Mouse (Mus musculus): Measurements from ENCODE around the gene Pemt. TPM values are rescaled to one million over a fixed set of nuclear protein-coding genes. Genes with fewer than 3 reads are reported as not detected.

Gene Pemt
- total RNA-seq, 1 experiment: 17.5 TPM

- DNase-seq (ENCODE audit: low read depth, low spot score): no peak
- in situ Hi-C loops (cut with MboI; ENCODE audit: low sequenced_read_pairs in 2 of 2, unreplicated experiment in 2 of 2): no loop called here
- TF ChIP-seq MAFK (IDR thresholded peaks at IDR 0.05; ENCODE audit: insufficient read depth, low read depth, low read length) (peak; percentile 77), ZNF384 (IDR thresholded peaks at IDR 0.05; ENCODE audit: low read depth, low read length) (no peak)
Observed at GRCm38 (mm10) chr11:60065267-60065666, 19.0 kb upstream of the Pemt start.

GRCm38 (mm10) chr11:60061504-60062006, 15.3 kb upstream of the Pemt start:
- Histone ChIP-seq H3K4me3 (ENCODE audit: insufficient read depth in 1 of 2, low read depth in 1 of 2, low read length in 2 of 2, poor library complexity in 1 of 2, severe bottlenecking in 1 of 2) (no peak overlapping the region), H3K36me3 (ENCODE audit: control insufficient read depth, insufficient read depth, low read length, poor library complexity, severe bottlenecking) (no peaks in the 10 kb centered on the region)
- in situ Hi-C loops (cut with MboI; ENCODE audit: low sequenced_read_pairs in 2 of 2, unreplicated experiment in 2 of 2): no loop called here

More at GRCm38 (mm10) chr11:60065267-60065666, 19.0 kb upstream of the Pemt start:
- Histone ChIP-seq H3K4me1 (ENCODE audit: control insufficient read depth in 2 of 2, insufficient read depth in 2 of 2, low read length in 2 of 2, poor library complexity in 1 of 2) (no peaks in the 10 kb centered on the region; a peak in 2 of 4 replicates), H3K4me3 (ENCODE audit: insufficient read depth in 1 of 2, low read depth in 1 of 2, low read length in 2 of 2, poor library complexity in 1 of 2, severe bottlenecking in 1 of 2) (no peak overlapping the region), H3K9me3 (ENCODE audit: control insufficient read depth, insufficient read depth, low read depth, low read length) (no peaks in the 10 kb centered on the region), H3K9ac (ENCODE audit: insufficient read depth, low read depth, low read length, poor library complexity, severe bottlenecking) (no peak overlapping the region), H3K36me3 (ENCODE audit: control insufficient read depth, insufficient read depth, low read length, poor library complexity, severe bottlenecking) (no peaks in the 10 kb centered on the region), H3K27ac (ENCODE audit: insufficient read depth, low read depth, low read length, poor library complexity, severe bottlenecking) (no peak overlapping the region)

GRCm38 (mm10) chr11:60060026-60060425, 13.7 kb upstream of the Pemt start:
- Histone ChIP-seq H3K4me1 (ENCODE audit: control insufficient read depth in 2 of 2, insufficient read depth in 2 of 2, low read length in 2 of 2, poor library complexity in 1 of 2) (peaks cover 0 to 9% of the 10 kb centered on the region in 2 experiments; a peak in 3 of 4 replicates), H3K36me3 (ENCODE audit: control insufficient read depth, insufficient read depth, low read length, poor library complexity, severe bottlenecking) (no peaks in the 10 kb centered on the region), H3K4me3 (ENCODE audit: insufficient read depth in 1 of 2, low read depth in 1 of 2, low read length in 2 of 2, poor library complexity in 1 of 2, severe bottlenecking in 1 of 2) (no peak overlapping the region), H3K9ac (ENCODE audit: insufficient read depth, low read depth, low read length, poor library complexity, severe bottlenecking) (no peak overlapping the region), H3K27ac (ENCODE audit: insufficient read depth, low read depth, low read length, poor library complexity, severe bottlenecking) (no peak overlapping the region), H3K9me3 (ENCODE audit: control insufficient read depth, insufficient read depth, low read depth, low read length) (no peaks in the 10 kb centered on the region)
- in situ Hi-C loops (cut with MboI; ENCODE audit: low sequenced_read_pairs in 2 of 2, unreplicated experiment in 2 of 2): no loop called here
- peak; percentile 36 for DNase-seq (ENCODE audit: low read depth, low spot score)
- TF ChIP-seq ZNF384 (IDR thresholded peaks at IDR 0.05; ENCODE audit: low read depth, low read length) (no peak), ZC3H11A (IDR thresholded peaks at IDR 0.05; ENCODE audit: borderline replicate concordance, low read depth, low read length) (no peak), MAFK (IDR thresholded peaks at IDR 0.05; ENCODE audit: insufficient read depth, low read depth, low read length) (no peak), CHD2 (IDR thresholded peaks at IDR 0.05; ENCODE audit: low read depth, low read length) (no peak), HCFC1 (IDR thresholded peaks at IDR 0.05; ENCODE audit: borderline replicate concordance, insufficient read depth, low read length) (no peak)

More at GRCm38 (mm10) chr11:60061504-60062006, 15.3 kb upstream of the Pemt start:
- Histone ChIP-seq H3K27ac (ENCODE audit: insufficient read depth, low read depth, low read length, poor library complexity, severe bottlenecking) (no peak overlapping the region), H3K4me1 (ENCODE audit: control insufficient read depth in 2 of 2, insufficient read depth in 2 of 2, low read length in 2 of 2, poor library complexity in 1 of 2) (peaks cover 0 to 9% of the 10 kb centered on the region in 2 experiments; a peak in 3 of 4 replicates), H3K9ac (ENCODE audit: insufficient read depth, low read depth, low read length, poor library complexity, severe bottlenecking) (no peak overlapping the region), H3K9me3 (ENCODE audit: control insufficient read depth, insufficient read depth, low read depth, low read length) (no peaks in the 10 kb centered on the region)
- TF ChIP-seq ZNF384 (IDR thresholded peaks at IDR 0.05; ENCODE audit: low read depth, low read length): no peak
- no peak for TF ChIP-seq MAFK (IDR thresholded peaks at IDR 0.05; ENCODE audit: insufficient read depth, low read depth, low read length)
- no peak for TF ChIP-seq HCFC1 (IDR thresholded peaks at IDR 0.05; ENCODE audit: borderline replicate concordance, insufficient read depth, low read length)
- TF ChIP-seq ZC3H11A (IDR thresholded peaks at IDR 0.05; ENCODE audit: borderline replicate concordance, low read depth, low read length): no peak
- no peak for TF ChIP-seq CHD2 (IDR thresholded peaks at IDR 0.05; ENCODE audit: low read depth, low read length)
- DNase-seq (ENCODE audit: low read depth, low spot score): no peak

GRCm38 (mm10) chr11:60058441-60058840, 12.2 kb upstream of the Pemt start:
- H3K9me3 ChIP-seq (ENCODE audit: control insufficient read depth, insufficient read depth, low read depth, low read length): no peaks in the 10 kb centered on the region
- no peak for DNase-seq (ENCODE audit: low read depth, low spot score)
- in situ Hi-C loops (cut with MboI; ENCODE audit: low sequenced_read_pairs in 2 of 2, unreplicated experiment in 2 of 2): no loop called here
- TF ChIP-seq CHD2 (IDR thresholded peaks at IDR 0.05; ENCODE audit: low read depth, low read length): no peak
- no peak for TF ChIP-seq HCFC1 (IDR thresholded peaks at IDR 0.05; ENCODE audit: borderline replicate concordance, insufficient read depth, low read length)
- TF ChIP-seq ZC3H11A (IDR thresholded peaks at IDR 0.05; ENCODE audit: borderline replicate concordance, low read depth, low read length): no peak
- TF ChIP-seq ZNF384 (IDR thresholded peaks at IDR 0.05; ENCODE audit: low read depth, low read length): no peak
- TF ChIP-seq MAFK (IDR thresholded peaks at IDR 0.05; ENCODE audit: insufficient read depth, low read depth, low read length): no peak
- peaks cover 0 to 9% of the 10 kb centered on the region in 2 experiments; a peak in 3 of 4 replicates for H3K4me1 ChIP-seq (ENCODE audit: control insufficient read depth in 2 of 2, insufficient read depth in 2 of 2, low read length in 2 of 2, poor library complexity in 1 of 2)
- no peak overlapping the region for H3K27ac ChIP-seq (ENCODE audit: insufficient read depth, low read depth, low read length, poor library complexity, severe bottlenecking)
- no peak overlapping the region for H3K9ac ChIP-seq (ENCODE audit: insufficient read depth, low read depth, low read length, poor library complexity, severe bottlenecking)
- H3K4me3 ChIP-seq (ENCODE audit: insufficient read depth in 1 of 2, low read depth in 1 of 2, low read length in 2 of 2, poor library complexity in 1 of 2, severe bottlenecking in 1 of 2): no peak overlapping the region
- H3K36me3 ChIP-seq (ENCODE audit: control insufficient read depth, insufficient read depth, low read length, poor library complexity, severe bottlenecking): no peaks in the 10 kb centered on the region

GRCm38 (mm10) chr11:60057987-60058386, 11.7 kb upstream of the Pemt start:
- H3K4me1 ChIP-seq (ENCODE audit: control insufficient read depth in 2 of 2, insufficient read depth in 2 of 2, low read length in 2 of 2, poor library complexity in 1 of 2): peaks cover 0 to 9% of the 10 kb centered on the region in 2 experiments; a peak in 3 of 4 replicates
- in situ Hi-C loops (cut with MboI; ENCODE audit: low sequenced_read_pairs in 2 of 2, unreplicated experiment in 2 of 2): no loop called here
- no peak overlapping the region for H3K9ac ChIP-seq (ENCODE audit: insufficient read depth, low read depth, low read length, poor library complexity, severe bottlenecking)
- H3K27ac ChIP-seq (ENCODE audit: insufficient read depth, low read depth, low read length, poor library complexity, severe bottlenecking): no peak overlapping the region
- TF ChIP-seq ZC3H11A (IDR thresholded peaks at IDR 0.05; ENCODE audit: borderline replicate concordance, low read depth, low read length): no peak
- no peak for TF ChIP-seq ZNF384 (IDR thresholded peaks at IDR 0.05; ENCODE audit: low read depth, low read length)
- no peak for TF ChIP-seq HCFC1 (IDR thresholded peaks at IDR 0.05; ENCODE audit: borderline replicate concordance, insufficient read depth, low read length)
- no peak for TF ChIP-seq CHD2 (IDR thresholded peaks at IDR 0.05; ENCODE audit: low read depth, low read length)
- no peak for TF ChIP-seq MAFK (IDR thresholded peaks at IDR 0.05; ENCODE audit: insufficient read depth, low read depth, low read length)
- H3K4me3 ChIP-seq (ENCODE audit: insufficient read depth in 1 of 2, low read depth in 1 of 2, low read length in 2 of 2, poor library complexity in 1 of 2, severe bottlenecking in 1 of 2): no peak overlapping the region
- no peak for DNase-seq (ENCODE audit: low read depth, low spot score)
- no peaks in the 10 kb centered on the region for H3K9me3 ChIP-seq (ENCODE audit: control insufficient read depth, insufficient read depth, low read depth, low read length)
- no peaks in the 10 kb centered on the region for H3K36me3 ChIP-seq (ENCODE audit: control insufficient read depth, insufficient read depth, low read length, poor library complexity, severe bottlenecking)
